Mouse (Mus musculus): ENCODE measurements around the gene Kcnip3. TPM values are rescaled to one million over a fixed set of nuclear protein-coding genes. Genes with fewer than 3 reads are reported as not detected.

The Kcnip3 gene
- total RNA-seq, 2 experiments from 2014 or later: 63.6 to 66.4 TPM

- DNase-seq (ENCODE audit: low spot score in 2 of 2): no peak
- no peak for TF ChIP-seq CTCF (conservative IDR thresholded peaks at IDR 0.05)
- Histone ChIP-seq H3K27ac (no peak overlapping the region), H3K4me3 (no peak overlapping the region)
Observed at GRCm38 (mm10) chr2:127531592-127531991, 9.7 kb upstream of the Kcnip3 start.

- no peak for DNase-seq (ENCODE audit: low spot score in 2 of 2)
- no peak for TF ChIP-seq CTCF (conservative IDR thresholded peaks at IDR 0.05)
- H3K27ac ChIP-seq: no peak overlapping the region
- H3K4me3 ChIP-seq: no peak overlapping the region
Observed at GRCm38 (mm10) chr2:127530418-127530817, 8.5 kb upstream of the Kcnip3 start.

GRCm38 (mm10) chr2:127525004-127525775 is 3.3 kb upstream of the Kcnip3 start:
- no peak for TF ChIP-seq CTCF (conservative IDR thresholded peaks at IDR 0.05)
- Histone ChIP-seq H3K27ac (no peak overlapping the region), H3K4me3 (no peak overlapping the region)
- no peak for DNase-seq (ENCODE audit: low spot score in 2 of 2)

- Histone ChIP-seq H3K4me3 (no peak overlapping the region), H3K27ac (peak overlapping the region; percentile 96)
- no peak for TF ChIP-seq CTCF (conservative IDR thresholded peaks at IDR 0.05)
- no peak for DNase-seq (ENCODE audit: low spot score in 2 of 2)
Observed at GRCm38 (mm10) chr2:127523950-127524729, 2.2 kb upstream of the Kcnip3 start.

- peak overlapping the region; percentile 61 for H3K4me3 ChIP-seq
- peak; percentile 70 to 83 for DNase-seq (ENCODE audit: low spot score in 2 of 2)
- TF ChIP-seq CTCF (conservative IDR thresholded peaks at IDR 0.05): no peak
- peak overlapping the region; percentile 96 for H3K27ac ChIP-seq
Observed at GRCm38 (mm10) chr2:127521172-127522005, 505 bp downstream of the Kcnip3 start.

- DNase-seq (ENCODE audit: low spot score in 2 of 2): no peak
- Histone ChIP-seq H3K4me3 (peak overlapping the region; percentile 61), H3K27ac (peak overlapping the region; percentile 96)
- TF ChIP-seq CTCF (conservative IDR thresholded peaks at IDR 0.05): no peak
Observed at GRCm38 (mm10) chr2:127520123-127520522, 1.8 kb downstream of the Kcnip3 start.

GRCm38 (mm10) chr2:127519308-127519707 is 2.6 kb downstream of the Kcnip3 start:
- Histone ChIP-seq H3K4me3 (peak overlapping the region; percentile 61), H3K27ac (peak overlapping the region; percentile 96)
- no peak for DNase-seq (ENCODE audit: low spot score in 2 of 2)
- TF ChIP-seq CTCF (conservative IDR thresholded peaks at IDR 0.05): no peak

GRCm38 (mm10) chr2:127518831-127519230 is 3.1 kb downstream of the Kcnip3 start:
- Histone ChIP-seq H3K4me3 (peak overlapping the region; percentile 61), H3K27ac (peak overlapping the region; percentile 96)
- no peak for TF ChIP-seq CTCF (conservative IDR thresholded peaks at IDR 0.05)
- DNase-seq (ENCODE audit: low spot score in 2 of 2): no peak

- peak overlapping the region; percentile 96 for H3K27ac ChIP-seq
Observed at GRCm38 (mm10) chr2:127518273-127518672, 3.6 kb downstream of the Kcnip3 start.

GRCm38 (mm10) chr2:127517081-127517480 is 4.8 kb downstream of the Kcnip3 start:
- Histone ChIP-seq H3K27ac (peak overlapping the region; percentile 96), H3K4me3 (peak overlapping the region; percentile 61)
- DNase-seq (ENCODE audit: low spot score in 2 of 2): peak; percentile 63 to 73
- TF ChIP-seq CTCF (conservative IDR thresholded peaks at IDR 0.05): no peak

More at GRCm38 (mm10) chr2:127518273-127518672, 3.6 kb downstream of the Kcnip3 start:
- no peak for TF ChIP-seq CTCF (conservative IDR thresholded peaks at IDR 0.05)
- peak; percentile 52 to 72 for DNase-seq (ENCODE audit: low spot score in 2 of 2)
- peak overlapping the region; percentile 61 for H3K4me3 ChIP-seq

- Histone ChIP-seq H3K4me3 (no peak overlapping the region), H3K27ac (no peak overlapping the region)
- DNase-seq (ENCODE audit: low spot score in 2 of 2): no peak
- TF ChIP-seq CTCF (conservative IDR thresholded peaks at IDR 0.05): no peak
Observed at GRCm38 (mm10) chr2:127514380-127515124, 7.3 kb downstream of the Kcnip3 start.

GRCm38 (mm10) chr2:127513244-127513643 is 8.7 kb downstream of the Kcnip3 start:
- Histone ChIP-seq H3K4me3 (no peak overlapping the region), H3K27ac (peak overlapping the region; percentile 28; the same call in 1 of the 2 replicates)
- no peak for DNase-seq (ENCODE audit: low spot score in 2 of 2)
- TF ChIP-seq CTCF (conservative IDR thresholded peaks at IDR 0.05): no peak

Data from layer of hippocampus, adult 2 months (tissue).